Comparison of ENCODE assay signal across 9 mouse cellular contexts in the genomic region with DNA sequence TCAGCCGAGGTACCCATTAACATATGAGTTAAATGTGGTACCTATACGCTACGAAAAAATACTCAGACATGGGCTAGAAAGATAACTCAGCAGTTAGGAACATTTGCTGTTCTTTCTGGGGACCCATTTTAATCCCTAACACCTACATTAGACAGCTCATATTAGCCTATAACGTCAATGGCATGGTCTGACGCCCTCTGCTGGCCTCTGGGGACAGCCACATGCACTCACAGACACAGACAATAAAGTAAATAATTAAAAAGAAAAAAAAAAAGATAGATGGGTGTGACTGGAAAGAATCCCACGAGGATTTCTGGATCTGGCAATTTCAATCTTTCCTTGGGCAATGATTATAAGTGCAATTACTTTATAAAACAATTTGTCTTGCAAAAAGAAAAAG. TPM values are rescaled to one million over a fixed set of nuclear protein-coding genes. Genes with fewer than 3 reads are reported as not detected.
A peak's percentile ranks its signal among the peaks of the same experiment; 100 is the strongest.
DNase-seq lines count a peak whose midpoint lies in the region; ATAC-seq and TF ChIP-seq lines count a peak whose summit lies in the region.
"Had no signal": no experiment of that assay in that cellular context is flagged by ENCODE, and none has a peak within 500 bp of the region (broad histone marks: within the 10 kb centered on the region; RNA-seq: fewer than 3 reads in every experiment).

No protein-coding gene starts in this region.

- no peak for TF ChIP-seq POLR2A in kidney, adult 2 months (IDR thresholded peaks at IDR 0.05; ENCODE audit: low read depth, low read length)

- no peak overlapping the region for H3K4me3 ChIP-seq in kidney, adult 2 months (ENCODE audit: insufficient read depth, low read depth, low read length)
- H3K4me3 ChIP-seq: embryonic facial prominence, embryonic 12.5 days had no signal

- WGBS in kidney, adult 2 months: 49% methylated on average over 6 of the region's 6 CpGs

- ATAC-seq in common myeloid progenitor, adult 5-6 weeks (replicated peaks; ENCODE audit: low read depth, poor library complexity, severe bottlenecking): peak; percentile 65
- ATAC-seq in megakaryocyte, adult 5-6 weeks (ENCODE audit: poor library complexity, severe bottlenecking): no peak

- no peak; the same call in 1 of the 2 replicates for TF ChIP-seq CTCF in kidney, adult 2 months (conservative IDR thresholded peaks at IDR 0.05; ENCODE audit: insufficient read depth, insufficient read length, low read depth, low read length)

- peak; percentile 7 for DNase-seq in kidney, adult 2 months
- no peak for DNase-seq in kidney, adult 8-10 months
- DNase-seq in thymus, postnatal 36 days: peak; percentile 42 to 48
- DNase-seq in thymus, postnatal 25 days: no peak
- DNase-seq in frontal cortex, postnatal 10 days (ENCODE audit: low spot score in 2 of 2): no peak
- no peak for DNase-seq in right cerebral cortex, postnatal 36 days (ENCODE audit: low spot score in 2 of 2)

- H3K36me3 ChIP-seq in kidney, adult 2 months (ENCODE audit: control insufficient read depth, insufficient read depth, low read length): no peaks in the 10 kb centered on the region
- H3K36me3 ChIP-seq: embryonic facial prominence, embryonic 12.5 days had no signal

- H3K27me3 ChIP-seq in kidney, adult 2 months (replicated peaks; ENCODE audit: control insufficient read depth, insufficient read depth, low read length): no peaks in the 10 kb centered on the region
- H3K27me3 ChIP-seq: embryonic facial prominence, embryonic 12.5 days had no signal

- H3K27ac ChIP-seq in kidney, adult 2 months (ENCODE audit: insufficient read depth, low read depth, low read length): no peak overlapping the region
- H3K27ac ChIP-seq: embryonic facial prominence, embryonic 12.5 days had no signal

- no peaks in the 10 kb centered on the region for H3K4me1 ChIP-seq in kidney, adult 2 months (ENCODE audit: control insufficient read depth, insufficient read depth, low read length)
- H3K4me1 ChIP-seq: embryonic facial prominence, embryonic 12.5 days had no signal

RNA-seq across cellular contexts. Expression of a gene that starts 30.5 kb away (rescaled TPM):
- 4.7 and 5.6 TPM in 2 replicates for polyA plus RNA-seq in kidney, adult 2 months (2012; rRNA removed)
- total RNA-seq in common myeloid progenitor, adult 5-6 weeks (2017): 5.7 TPM in 1 of 2 replicates, not detected in the other
- total RNA-seq in megakaryocyte, adult 5-6 weeks (2015): not detected in 2 replicates
- total RNA-seq in megakaryocyte, adult 5-6 weeks (2017): not detected in 2 replicates

RNA-seq across cellular contexts. Expression of a gene that starts 30.6 kb away (rescaled TPM):
- polyA plus RNA-seq in kidney, adult 2 months (2012; rRNA removed): 17.5 and 20.6 TPM in 2 replicates
- 7.7 and 8.0 TPM in 2 replicates for total RNA-seq in common myeloid progenitor, adult 5-6 weeks (2017)
- total RNA-seq in megakaryocyte, adult 5-6 weeks (2015): 27.7 and 30.1 TPM in 2 replicates
- 19.7 and 22.4 TPM in 2 replicates for total RNA-seq in megakaryocyte, adult 5-6 weeks (2017)

RNA-seq across cellular contexts. Expression of a gene that starts 48.7 kb away (rescaled TPM):
- polyA plus RNA-seq in kidney, adult 2 months (2012; rRNA removed): 18.5 and 23.4 TPM in 2 replicates
- 105 and 124 TPM in 2 replicates for total RNA-seq in common myeloid progenitor, adult 5-6 weeks (2017)
- total RNA-seq in megakaryocyte, adult 5-6 weeks (2015): 159 and 162 TPM in 2 replicates
- total RNA-seq in megakaryocyte, adult 5-6 weeks (2017): 52.1 and 54.2 TPM in 2 replicates

Comparison
In these comparisons a context has a peak if more than half of its experiments do, and no peak if none do; other contexts are left out.
1. DNase-seq: peak in kidney, adult 2 months (single experiment) and thymus, postnatal 36 days (2 of 2); none in kidney, adult 8-10 months (0 of 2), thymus, postnatal 25 days (single experiment), frontal cortex, postnatal 10 days (0 of 2) and right cerebral cortex, postnatal 36 days (0 of 2).